Mouse (Mus musculus) limb, embryonic 10.5 days (tissue): Measurements from ENCODE around the gene Dnajc7. TPM values are rescaled to one million over a fixed set of nuclear protein-coding genes. Genes with fewer than 3 reads are reported as not detected.

Experiments used
- DNase-seq: peaks from one replicate; pipeline ENCODE4 v3.0.0-alpha.2; 2017; ENCODE audit warnings: low spot score
- H3K27ac ChIP-seq: fragments of 300-500 bp; sonication (generic); 2 replicates; pipeline ENCODE4 v1.5.1; 2016; ENCODE audit warnings: mild to moderate bottlenecking
- H3K27me3 ChIP-seq: fragments of 300-500 bp; sonication (generic); 2 replicates; pipeline ENCODE4 v1.6.1; 2016; ENCODE audit warnings: low read depth, mild to moderate bottlenecking; ENCODE audit not compliant: poor library complexity, severe bottlenecking
- H3K36me3 ChIP-seq: fragments of 300-500 bp; sonication (generic); 2 replicates; pipeline ENCODE4 v1.6.1; 2016; ENCODE audit warnings: mild to moderate bottlenecking, moderate library complexity
- H3K4me1 ChIP-seq: fragments of 300-500 bp; sonication (generic); 2 replicates; pipeline ENCODE4 v1.6.1; 2016
- H3K4me3 ChIP-seq: fragments of 300-500 bp; sonication (generic); 2 replicates; pipeline ENCODE4 v1.5.1; 2016; ENCODE audit warnings: mild to moderate bottlenecking, moderate library complexity
- H3K9me3 ChIP-seq: fragments of 300-500 bp; sonication (generic); replicated peaks from 2 replicates; pipeline ENCODE4 v1.6.1; 2016; ENCODE audit warnings: mild to moderate bottlenecking
- WGBS: fragments of 180-500 bp; shearing (Covaris S2); methylation state at CpG from one replicate; pipeline ENCODE4 v1.1.7; 2016; 5-methylcytosine and 5-hydroxymethylcytosine counted together
- polyA plus RNA-seq: library from polyadenylated mRNA; unstranded; fragments of >200 nt; fragmentation: Nextera tagmentation; extraction: Ambion mirVana; gene quantifications from 2 replicates; pipeline ENCODE4 v1.2.1, GENCODE M21; 2016

Dnajc7 gene
- polyA plus RNA-seq, 1 experiment from 2014 or later, result 281 TPM

GRCm38 (mm10) chr11:100570430-100571201 lies 49.4 kb downstream of the Dnajc7 start:
- 14% methylated on average over 8 of the region's 8 CpGs for WGBS
- H3K4me3 ChIP-seq, result peak overlapping the region; percentile 28
- no peak overlapping the region for H3K27ac ChIP-seq
- H3K4me1 ChIP-seq, result peaks cover 29% of the 10 kb centered on the region
- DNase-seq, result peak; percentile 77
- H3K36me3 ChIP-seq, result no peaks in the 10 kb centered on the region
- H3K9me3 ChIP-seq, result no peaks in the 10 kb centered on the region
- H3K27me3 ChIP-seq, result peaks cover 25% of the 10 kb centered on the region

GRCm38 (mm10) chr11:100569789-100570188 lies 50.2 kb downstream of the Dnajc7 start:
- Histone ChIP-seq H3K36me3 (no peaks in the 10 kb centered on the region), H3K27ac (no peak overlapping the region), H3K4me1 (peaks cover 20% of the 10 kb centered on the region), H3K4me3 (no peak overlapping the region), H3K27me3 (peaks cover 22% of the 10 kb centered on the region), H3K9me3 (no peaks in the 10 kb centered on the region)
- 57% methylated on average over 9 of the region's 9 CpGs for WGBS
- DNase-seq, result no peak

- H3K4me1 ChIP-seq, result peaks cover 19% of the 10 kb centered on the region
- peaks cover 22% of the 10 kb centered on the region for H3K27me3 ChIP-seq
- H3K4me3 ChIP-seq, result no peak overlapping the region
- H3K36me3 ChIP-seq, result no peaks in the 10 kb centered on the region
- 90% methylated on average over 8 of the region's 8 CpGs for WGBS
- H3K27ac ChIP-seq, result no peak overlapping the region
- no peaks in the 10 kb centered on the region for H3K9me3 ChIP-seq
- DNase-seq, result no peak
These were observed 51.3 kb downstream of the Dnajc7 start for GRCm38 (mm10) chr11:100568692-100569091.

GRCm38 (mm10) chr11:100567815-100568245 lies 52.1 kb downstream of the Dnajc7 start:
- Histone ChIP-seq H3K27ac (no peak overlapping the region), H3K9me3 (no peaks in the 10 kb centered on the region), H3K4me1 (peaks cover 19% of the 10 kb centered on the region), H3K36me3 (no peaks in the 10 kb centered on the region), H3K4me3 (no peak overlapping the region), H3K27me3 (peaks cover 22% of the 10 kb centered on the region)
- no peak for DNase-seq
- whole genome bisulfite sequencing, result 78% methylated on average over 9 of the region's 9 CpGs

GRCm38 (mm10) chr11:100567229-100567628 lies 52.7 kb downstream of the Dnajc7 start:
- no peaks in the 10 kb centered on the region for H3K9me3 ChIP-seq
- WGBS, result 80% methylated on average over 5 of the region's 5 CpGs
- no peak for DNase-seq
- no peaks in the 10 kb centered on the region for H3K36me3 ChIP-seq
- peaks cover 19% of the 10 kb centered on the region for H3K4me1 ChIP-seq
- H3K27ac ChIP-seq, result no peak overlapping the region
- no peak overlapping the region for H3K4me3 ChIP-seq
- peaks cover 18% of the 10 kb centered on the region for H3K27me3 ChIP-seq

- H3K27me3 ChIP-seq, result no peaks in the 10 kb centered on the region
These were observed 55.3 kb downstream of the Dnajc7 start for GRCm38 (mm10) chr11:100564703-100565102.

GRCm38 (mm10) chr11:100564297-100564696 lies 55.7 kb downstream of the Dnajc7 start:
- Histone ChIP-seq H3K36me3 (no peaks in the 10 kb centered on the region), H3K9me3 (no peaks in the 10 kb centered on the region), H3K27ac (no peak overlapping the region), H3K4me3 (no peak overlapping the region), H3K4me1 (peaks cover 9% of the 10 kb centered on the region; the same call in 1 of the 2 replicates), H3K27me3 (no peaks in the 10 kb centered on the region)
- 83% methylated on average over 15 of the region's 15 CpGs for WGBS
- DNase-seq, result no peak

More at GRCm38 (mm10) chr11:100564703-100565102, 55.3 kb downstream of the Dnajc7 start:
- Histone ChIP-seq H3K4me1 (peaks cover 6% of the 10 kb centered on the region; the same call in 1 of the 2 replicates), H3K4me3 (no peak overlapping the region), H3K36me3 (no peaks in the 10 kb centered on the region), H3K9me3 (no peaks in the 10 kb centered on the region), H3K27ac (no peak overlapping the region)
- no peak for DNase-seq
- 89% methylated on average over 6 of the region's 6 CpGs for WGBS

GRCm38 (mm10) chr11:100561748-100562147 lies 58.2 kb downstream of the Dnajc7 start:
- Histone ChIP-seq H3K27ac (no peak overlapping the region), H3K4me1 (peaks cover 7% of the 10 kb centered on the region; the same call in 1 of the 2 replicates), H3K36me3 (no peaks in the 10 kb centered on the region), H3K27me3 (peaks cover 5% of the 10 kb centered on the region), H3K4me3 (no peak overlapping the region), H3K9me3 (no peaks in the 10 kb centered on the region)
- WGBS, result 77% methylated on average over 5 of the region's 5 CpGs
- no peak for DNase-seq

- Histone ChIP-seq H3K4me3 (no peak overlapping the region), H3K27me3 (peaks cover 5% of the 10 kb centered on the region), H3K9me3 (no peaks in the 10 kb centered on the region), H3K27ac (no peak overlapping the region), H3K36me3 (no peaks in the 10 kb centered on the region), H3K4me1 (peaks cover 7% of the 10 kb centered on the region; the same call in 1 of the 2 replicates)
- DNase-seq, result no peak
- 53% methylated on average over 7 of the region's 7 CpGs for WGBS
These were observed 60.5 kb downstream of the Dnajc7 start for GRCm38 (mm10) chr11:100559476-100559875.

GRCm38 (mm10) chr11:100557563-100557962 lies 62.4 kb downstream of the Dnajc7 start:
- no peak for DNase-seq
- Histone ChIP-seq H3K4me3 (no peak overlapping the region), H3K27me3 (peaks cover 5% of the 10 kb centered on the region), H3K9me3 (no peaks in the 10 kb centered on the region), H3K4me1 (peaks cover 7% of the 10 kb centered on the region; the same call in 1 of the 2 replicates), H3K27ac (no peak overlapping the region), H3K36me3 (no peaks in the 10 kb centered on the region)
- WGBS, result 83% methylated on average over 3 of the region's 3 CpGs

- no peak for DNase-seq
- no peaks in the 10 kb centered on the region for H3K9me3 ChIP-seq
- H3K36me3 ChIP-seq, result no peaks in the 10 kb centered on the region
- H3K27me3 ChIP-seq, result peaks cover 5% of the 10 kb centered on the region
- 19% methylated on average over 11 of the region's 11 CpGs for WGBS
- peaks cover 7% of the 10 kb centered on the region; the same call in 1 of the 2 replicates for H3K4me1 ChIP-seq
- no peak overlapping the region for H3K27ac ChIP-seq
- H3K4me3 ChIP-seq, result no peak overlapping the region
These were observed 64.4 kb downstream of the Dnajc7 start for GRCm38 (mm10) chr11:100555583-100555982.

- no peak overlapping the region for H3K27ac ChIP-seq
- no peaks in the 10 kb centered on the region for H3K9me3 ChIP-seq
- peaks cover 5% of the 10 kb centered on the region for H3K27me3 ChIP-seq
- H3K4me1 ChIP-seq, result peaks cover 4% of the 10 kb centered on the region; the same call in 1 of the 2 replicates
- DNase-seq, result no peak
- H3K4me3 ChIP-seq, result no peak overlapping the region
- H3K36me3 ChIP-seq, result no peaks in the 10 kb centered on the region
- 89% methylated on average over 4 of the region's 4 CpGs for WGBS
These were observed 67.1 kb downstream of the Dnajc7 start for GRCm38 (mm10) chr11:100552842-100553241.

- H3K27ac ChIP-seq, result no peak overlapping the region
- H3K36me3 ChIP-seq, result no peaks in the 10 kb centered on the region
- no peak overlapping the region for H3K4me3 ChIP-seq
- peaks cover 11% of the 10 kb centered on the region for H3K4me1 ChIP-seq
- H3K27me3 ChIP-seq, result no peaks in the 10 kb centered on the region
- no peak for DNase-seq
- no peaks in the 10 kb centered on the region for H3K9me3 ChIP-seq
- WGBS, result 71% methylated on average over 6 of the region's 6 CpGs
These were observed 69.9 kb downstream of the Dnajc7 start for GRCm38 (mm10) chr11:100550101-100550500.
